Mouse (Mus musculus): ENCODE measurements around the gene Sigmar1.

DNA sequence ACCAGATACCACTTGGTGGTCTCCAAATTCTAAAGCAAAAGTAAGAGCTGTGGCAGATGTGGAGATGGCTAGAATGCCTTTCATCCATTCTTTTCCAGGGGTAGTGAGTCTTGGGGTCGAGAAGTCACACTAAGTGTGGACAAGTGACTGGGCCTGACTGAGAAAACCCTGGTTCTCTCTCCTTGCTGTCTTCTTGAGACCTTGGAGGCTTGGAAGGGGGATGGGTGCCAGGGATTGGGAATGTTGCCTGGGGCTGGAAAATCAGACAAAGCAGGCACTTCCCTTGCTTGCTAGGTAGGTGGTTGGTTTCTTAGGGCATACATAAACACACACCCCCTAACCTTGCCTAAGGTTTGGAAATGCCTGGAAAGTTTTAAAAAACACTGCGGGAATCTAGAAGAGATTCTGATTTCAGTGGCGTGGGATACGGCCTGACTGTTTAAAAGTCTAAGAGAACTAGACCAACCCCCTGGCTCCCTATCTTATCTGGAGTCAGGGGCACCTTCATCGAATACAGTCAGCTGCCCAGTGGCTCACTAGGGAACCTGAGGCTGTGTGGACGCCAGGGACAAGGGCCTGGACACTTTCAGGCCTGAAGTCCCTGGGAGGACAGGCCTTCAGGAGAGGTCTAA, 3.8 kb upstream of the Sigmar1 start:
- TF ChIP-seq CTCF (IDR thresholded peaks at IDR 0.05; ENCODE audit: control insufficient read depth, insufficient read depth, insufficient replicate concordance, low read depth, low read length): no peak
- TF ChIP-seq POLR2A (IDR thresholded peaks at IDR 0.05; ENCODE audit: control insufficient read depth, low read depth, low read length): no peak

Data from testis, adult 2 months (tissue).